Mouse (Mus musculus) kidney, adult 18-20 months (tissue): ENCODE measurements at regions not wholly inside any gene's neighbourhood (a gene's known extent, or its start where the extent isn't known, plus 50 kb on each side); places are given as distances from the start of the nearest gene placed in this dataset.

Source experiments
- DNase-seq: peaks from one replicate; pipeline ENCODE4 v3.0.0; 2021

- DNase-seq, result no peak
These were observed 107.2 kb upstream of the Tsc22d1 start for GRCm38 (mm10) chr14:76307603-76308002.

- no peak for DNase-seq
These were observed 106.5 kb upstream of the Tsc22d1 start for GRCm38 (mm10) chr14:76308188-76308812.

- no peak for DNase-seq
These were observed 105.2 kb upstream of the Tsc22d1 start for GRCm38 (mm10) chr14:76309606-76310005.

GRCm38 (mm10) chr14:76310278-76310677 lies 104.5 kb upstream of the Tsc22d1 start:
- DNase-seq, result peak; percentile 54

- no peak for DNase-seq
These were observed 101.2 kb upstream of the Tsc22d1 start for GRCm38 (mm10) chr14:76313424-76314190.

- no peak for DNase-seq
These were observed 96.3 kb upstream of the Tsc22d1 start for GRCm38 (mm10) chr14:76318438-76318837.

GRCm38 (mm10) chr14:76324246-76324645 lies 90.5 kb upstream of the Tsc22d1 start:
- DNase-seq, result no peak

GRCm38 (mm10) chr14:76329983-76330382 lies 84.8 kb upstream of the Tsc22d1 start:
- DNase-seq, result no peak

GRCm38 (mm10) chr14:76331497-76332335 lies 83.0 kb upstream of the Tsc22d1 start:
- DNase-seq, result no peak

GRCm38 (mm10) chr14:76332336-76332703 lies 82.4 kb upstream of the Tsc22d1 start:
- no peak for DNase-seq

GRCm38 (mm10) chr14:76340789-76341188 lies 74.0 kb upstream of the Tsc22d1 start:
- DNase-seq, result no peak

GRCm38 (mm10) chr14:76341226-76341625 lies 73.5 kb upstream of the Tsc22d1 start:
- DNase-seq, result no peak

GRCm38 (mm10) chr14:76351856-76352255 lies 62.9 kb upstream of the Tsc22d1 start:
- no peak for DNase-seq

- no peak for DNase-seq
These were observed 58.6 kb upstream of the Tsc22d1 start for GRCm38 (mm10) chr14:76356161-76356560.

GRCm38 (mm10) chr14:76359837-76360410 lies 54.8 kb upstream of the Tsc22d1 start:
- DNase-seq, result no peak

GRCm38 (mm10) chr14:76364034-76364433 lies 50.7 kb upstream of the Tsc22d1 start:
- no peak for DNase-seq
